Mouse (Mus musculus) CH12.LX (cell line): ENCODE measurements around the gene Nhsl2.

Experiments used
- CTCF ChIP-seq, 2 experiments: IDR thresholded peaks in 1 of 2; conservative IDR thresholded peaks in 1 of 2; 2 replicates each; pipeline ENCODE4 v1.5.1; 2011 to 2012; ENCODE audit warnings: low read depth in 2 of 2, low read length in 2 of 2, improper control_type of control experiment in 1 of 2, inconsistent platforms in 1 of 2, mild to moderate bottlenecking in 1 of 2, moderate library complexity in 1 of 2
- UBTF ChIP-seq: IDR thresholded peaks from 2 replicates; pipeline ENCODE4 v1.6.1; 2012; ENCODE audit warnings: low read depth, mild to moderate bottlenecking, inconsistent platforms, low read length, improper control_type of control experiment, moderate library complexity

DNA sequence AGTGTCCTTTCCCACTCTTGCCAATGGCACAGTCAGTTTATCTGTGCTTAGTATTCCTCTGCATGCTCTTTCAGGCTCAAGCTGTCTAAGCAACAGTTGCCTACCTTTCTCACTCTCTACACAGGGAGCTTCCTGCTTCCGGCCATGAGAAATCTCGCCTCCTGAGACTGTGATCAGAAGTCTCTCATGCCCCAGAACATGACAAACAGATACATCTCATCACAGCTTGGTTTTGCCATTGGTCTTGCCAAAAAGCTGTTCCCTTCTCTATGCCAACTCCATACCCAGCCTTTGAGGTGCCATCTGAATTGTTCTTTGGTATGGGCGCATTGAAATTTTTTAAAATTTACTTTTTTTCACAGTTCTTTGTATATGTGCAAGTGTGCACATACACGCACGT is 90.3 kb downstream of the Nhsl2 start:
- TF ChIP-seq UBTF (no peak), CTCF (conservative IDR thresholded peaks at IDR 0.05 in 1 of 2, IDR thresholded peaks at IDR 0.05 in 1 of 2; ENCODE audit: low read depth in 2 of 2, low read length in 2 of 2) (no peak)
